Mouse (Mus musculus): ENCODE measurements around the gene Cfdp1.

The Cfdp1 gene

DNA sequence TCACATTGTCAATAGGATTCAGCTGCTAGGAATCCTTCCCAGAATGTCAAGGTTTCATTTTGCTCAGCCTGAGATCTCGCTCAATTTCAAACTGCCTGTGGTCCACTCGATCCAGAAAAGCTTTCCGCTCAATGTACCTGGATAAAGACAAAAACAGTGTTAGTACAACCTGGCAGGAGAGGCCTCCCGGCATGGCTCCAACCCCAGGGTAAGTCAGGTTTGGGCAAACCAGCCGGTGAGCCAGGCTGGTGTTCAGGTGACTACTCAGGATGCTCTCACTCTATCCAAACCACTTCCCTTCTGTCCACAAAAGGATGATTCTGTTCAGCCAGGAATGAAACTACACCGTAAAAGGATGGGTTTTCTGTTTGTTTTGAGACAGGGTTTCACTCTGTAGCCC, 85.4 kb downstream of the Cfdp1 start:
- DNase-seq = no peak

DNA sequence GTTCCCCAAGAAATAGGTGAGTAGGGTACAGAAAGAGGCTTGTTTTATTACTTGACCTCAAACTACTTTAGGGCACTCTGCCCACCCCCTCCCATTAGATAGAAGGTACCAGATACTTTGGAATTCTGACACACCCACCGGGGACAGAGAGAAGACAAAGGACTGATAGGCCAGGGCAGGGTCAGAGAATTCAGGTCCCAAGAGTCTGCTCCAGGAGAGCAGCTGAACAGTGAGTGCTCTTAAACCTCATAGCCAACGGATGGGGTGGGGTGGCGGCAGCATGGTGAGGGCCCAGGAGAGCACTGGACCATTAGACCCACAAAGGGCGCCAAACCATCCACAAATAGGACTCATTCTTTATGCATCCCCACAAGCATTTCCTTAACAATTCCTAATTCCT, 88.5 kb downstream of the Cfdp1 start:
- DNase-seq = no peak

- DNase-seq = no peak
Observed at GRCm38 (mm10) chr8:111765096-111765495, 89.0 kb downstream of the Cfdp1 start.

DNA sequence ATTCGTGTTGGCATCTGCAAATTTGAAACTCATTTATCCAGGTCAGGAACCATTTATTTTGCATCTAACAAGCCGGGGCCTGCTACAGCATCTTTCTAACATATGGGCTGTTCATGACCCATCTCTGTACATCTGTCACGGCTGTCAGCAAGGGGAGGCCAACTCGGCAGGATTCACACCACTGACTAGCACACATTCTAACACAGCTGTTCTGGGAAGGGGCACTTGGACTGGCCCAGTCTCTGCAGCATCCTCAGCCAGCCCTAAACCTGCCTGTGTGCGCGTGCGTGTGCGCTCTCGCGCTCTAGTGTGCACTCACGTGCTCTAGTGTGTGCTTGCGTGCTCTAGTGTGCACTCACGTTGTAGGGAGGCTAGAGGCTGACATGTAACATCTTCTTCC, 93.4 kb downstream of the Cfdp1 start:
- DNase-seq = no peak

DNA sequence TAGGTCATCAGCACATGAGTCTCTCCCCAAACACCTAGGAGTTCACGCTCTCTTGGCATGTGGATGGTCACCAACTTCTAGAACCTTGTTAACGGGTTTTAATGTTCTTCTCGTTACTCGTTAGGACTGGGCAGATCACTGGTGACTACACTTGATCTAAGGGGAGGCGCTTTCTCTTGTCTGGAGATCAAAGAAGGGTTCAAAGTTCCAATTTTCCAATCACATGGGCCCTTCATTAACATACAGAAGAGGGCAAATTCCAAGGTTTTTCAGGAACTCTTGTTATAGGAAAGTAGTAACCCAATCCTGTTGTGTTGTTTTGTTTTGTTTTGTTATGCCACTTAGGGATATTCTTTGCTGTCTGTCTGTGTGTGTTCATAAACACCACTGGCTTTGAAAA, 95.3 kb downstream of the Cfdp1 start:
- DNase-seq = no peak

GRCm38 (mm10) chr8:111757599-111757998, 96.5 kb downstream of the Cfdp1 start:
- no peak for DNase-seq

DNA sequence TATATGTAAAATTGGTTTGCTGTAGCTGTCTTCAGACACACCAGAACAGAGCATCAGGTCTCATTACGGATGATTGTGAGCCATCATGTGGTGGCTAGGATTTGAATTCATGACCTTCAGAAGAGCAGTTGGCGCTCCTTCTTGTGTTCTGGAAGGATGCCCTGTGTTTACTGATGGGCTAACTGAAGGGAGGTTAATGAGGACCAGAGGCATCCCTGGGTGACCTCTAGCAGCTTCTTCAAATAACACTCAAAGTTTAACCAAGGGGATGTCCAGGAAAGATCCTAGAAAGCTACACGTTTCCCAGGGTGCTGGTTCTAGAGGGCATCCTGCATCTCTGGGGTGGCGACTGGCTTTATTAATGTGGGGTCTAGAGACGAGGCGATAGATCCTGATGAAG, 99.4 kb downstream of the Cfdp1 start:
- DNase-seq = no peak

DNA sequence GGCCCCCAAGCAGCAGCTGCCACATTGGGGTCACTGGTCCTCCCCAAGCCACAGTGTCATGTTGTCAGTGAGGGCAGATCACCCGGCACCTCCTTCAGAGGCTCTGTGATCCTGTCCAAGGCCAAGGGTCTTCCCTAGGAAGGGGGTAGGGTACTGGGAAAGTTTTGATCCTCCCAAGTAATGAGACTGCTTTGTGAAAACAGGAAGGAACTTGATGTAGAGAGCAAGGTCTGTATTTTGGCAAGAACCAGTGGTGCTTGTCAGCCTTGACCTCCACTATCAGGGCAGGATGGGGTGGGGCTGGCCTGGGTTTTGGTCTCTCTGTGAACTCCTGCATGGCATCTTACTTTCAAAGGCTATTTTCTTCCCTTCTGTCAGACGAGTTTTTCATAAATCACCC, 100.0 kb downstream of the Cfdp1 start:
- peak; percentile 33 for DNase-seq

DNA sequence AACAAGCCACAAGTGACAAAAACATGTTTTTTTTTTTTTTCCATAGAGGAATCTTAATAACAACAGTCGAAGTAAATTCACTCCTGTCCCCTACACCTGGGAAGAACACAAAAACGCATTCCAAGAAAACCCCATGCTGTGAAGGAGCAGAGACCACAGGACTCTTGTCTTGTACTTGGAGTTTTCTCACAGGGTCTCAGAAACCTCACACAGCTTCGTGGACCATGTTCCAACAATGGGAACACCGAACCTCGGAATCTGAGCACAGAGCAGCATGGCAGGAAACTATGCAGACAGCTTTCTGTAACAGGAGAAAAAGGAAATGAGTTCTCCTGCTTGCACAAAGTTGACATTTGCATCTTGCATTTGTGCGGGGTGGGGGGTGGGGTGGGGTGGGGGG, 105.3 kb downstream of the Cfdp1 start:
- no peak for DNase-seq

GRCm38 (mm10) chr8:111747866-111748649, 106.0 kb downstream of the Cfdp1 start:
- DNase-seq = no peak

DNA sequence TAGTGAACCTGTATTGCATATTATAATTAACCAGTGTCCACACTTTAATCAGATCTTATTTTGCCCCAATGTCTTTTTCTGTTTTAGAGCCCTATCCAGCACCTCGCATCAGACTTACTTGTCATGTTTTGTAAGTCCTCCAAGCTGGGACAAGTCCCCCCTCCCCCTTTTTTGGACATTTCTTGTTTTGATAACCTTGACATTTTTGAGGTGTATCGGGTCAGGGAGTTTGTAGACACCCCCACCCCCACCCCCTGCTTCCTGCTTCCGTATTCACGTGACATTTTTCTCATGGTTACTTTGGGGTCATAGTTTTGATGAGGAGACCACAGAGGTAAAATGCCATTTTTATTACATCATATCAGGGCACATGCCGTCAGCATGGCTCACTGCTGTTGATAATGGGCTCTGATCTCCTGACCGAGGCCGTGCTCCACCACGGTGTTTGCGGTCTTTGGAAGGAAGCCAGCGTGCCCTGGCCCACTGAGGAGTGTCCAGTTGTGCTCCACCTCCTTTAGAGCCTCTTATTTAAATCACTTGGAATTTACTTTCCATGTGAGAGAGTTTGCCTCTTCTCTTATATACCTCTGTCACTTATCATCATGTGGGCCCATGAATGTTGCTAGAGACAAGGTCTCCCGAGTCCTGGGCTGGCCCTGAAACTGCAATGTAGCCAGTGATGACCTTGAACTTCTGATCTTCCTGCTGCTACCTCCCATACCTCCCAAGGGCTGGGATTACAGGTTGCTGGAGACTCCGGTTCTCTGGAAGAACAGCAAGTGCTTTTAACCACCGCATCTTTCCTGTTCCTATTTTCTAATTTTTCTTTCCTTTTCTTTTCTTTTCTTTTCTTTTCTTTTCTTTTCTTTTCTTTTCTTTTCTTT, 107.3 kb downstream of the Cfdp1 start:
- DNase-seq = no peak

- DNase-seq = peak; percentile 92
Observed at GRCm38 (mm10) chr8:111745591-111746418, 108.3 kb downstream of the Cfdp1 start.

GRCm38 (mm10) chr8:111745086-111745485, 109.0 kb downstream of the Cfdp1 start:
- no peak for DNase-seq

DNA sequence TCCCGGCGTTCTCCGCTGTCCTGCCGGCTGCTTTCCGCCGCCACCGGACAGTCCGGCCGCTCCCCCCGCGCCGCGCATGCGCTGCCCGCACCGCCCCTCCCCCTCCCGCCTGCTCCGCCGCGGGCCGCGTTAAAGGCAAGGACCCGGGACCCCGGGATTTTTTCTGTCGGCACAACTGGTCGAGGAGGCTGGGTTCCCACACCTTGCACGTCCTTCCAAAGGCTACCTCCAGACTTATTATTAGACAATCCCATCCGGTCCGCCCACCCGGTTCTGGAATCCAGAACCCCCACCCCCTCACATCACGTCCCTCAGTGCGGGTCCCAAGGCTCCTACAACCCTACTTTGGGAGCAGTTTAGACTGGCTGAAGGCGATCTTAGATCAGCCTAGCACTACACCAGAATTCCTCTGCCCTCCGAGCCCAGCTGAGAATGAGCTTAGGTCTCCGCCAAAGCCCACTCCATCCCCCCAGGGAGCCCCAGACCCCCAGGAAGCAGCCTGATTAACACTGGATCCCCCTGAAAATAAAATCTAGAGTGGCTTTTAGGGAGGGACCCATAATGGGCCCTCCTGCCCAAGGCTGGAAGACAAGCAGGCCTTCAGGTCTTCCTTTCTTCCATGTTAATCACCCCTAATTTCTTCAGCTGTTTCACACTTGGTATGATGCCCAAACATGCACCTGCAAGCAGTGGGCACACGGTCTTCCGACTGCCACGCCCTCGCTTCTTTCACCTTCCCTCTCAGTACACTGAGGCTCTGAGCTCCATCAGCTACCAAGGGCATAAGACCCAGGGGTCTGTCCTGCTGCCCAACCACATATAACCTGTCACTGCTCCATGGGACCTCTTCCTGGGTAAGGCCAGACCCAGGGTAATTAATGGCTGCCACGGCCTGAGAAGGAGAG, 110.0 kb downstream of the Cfdp1 start, which contains the start of gene Bcar1:
Bcar1 (minus strand) TSS at position 18 of the 905 bp plus-strand sequence.
- DNase-seq = peak; percentile 87

DNA sequence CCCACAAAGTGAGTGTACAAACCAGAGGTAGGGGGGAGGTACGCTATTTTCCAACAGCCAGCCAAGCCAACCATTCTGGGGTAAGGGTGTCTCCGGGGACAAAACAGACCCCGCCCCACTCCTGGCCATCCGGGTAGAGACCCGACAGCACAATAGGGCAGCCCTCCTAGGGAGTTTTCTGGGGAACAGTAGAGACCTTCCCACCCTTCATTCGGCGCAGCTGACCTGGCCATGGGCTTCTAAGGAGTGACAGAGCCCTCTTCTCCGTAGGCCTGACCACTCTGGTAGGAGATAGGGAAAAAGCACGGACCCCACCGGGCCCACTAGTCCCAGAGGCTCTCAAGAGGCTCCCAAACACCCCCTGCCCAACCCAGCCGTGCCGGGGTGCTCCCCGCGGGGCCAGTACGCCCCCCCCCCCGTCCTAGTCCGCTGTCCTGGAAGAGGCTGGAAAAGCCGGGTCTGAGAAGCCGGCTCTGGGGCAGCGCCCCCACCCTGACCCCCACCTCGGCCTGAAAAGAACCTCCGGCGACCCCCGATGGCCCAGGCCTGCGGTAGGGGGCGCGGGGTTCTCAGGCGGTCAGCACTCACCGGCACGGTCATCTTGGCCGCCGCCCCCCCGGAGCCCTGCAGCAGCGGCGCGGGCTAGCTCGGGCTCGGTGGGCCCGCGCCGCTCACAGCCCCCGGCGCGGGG, 110.8 kb downstream of the Cfdp1 start:
- DNase-seq = peak; percentile 58

DNA sequence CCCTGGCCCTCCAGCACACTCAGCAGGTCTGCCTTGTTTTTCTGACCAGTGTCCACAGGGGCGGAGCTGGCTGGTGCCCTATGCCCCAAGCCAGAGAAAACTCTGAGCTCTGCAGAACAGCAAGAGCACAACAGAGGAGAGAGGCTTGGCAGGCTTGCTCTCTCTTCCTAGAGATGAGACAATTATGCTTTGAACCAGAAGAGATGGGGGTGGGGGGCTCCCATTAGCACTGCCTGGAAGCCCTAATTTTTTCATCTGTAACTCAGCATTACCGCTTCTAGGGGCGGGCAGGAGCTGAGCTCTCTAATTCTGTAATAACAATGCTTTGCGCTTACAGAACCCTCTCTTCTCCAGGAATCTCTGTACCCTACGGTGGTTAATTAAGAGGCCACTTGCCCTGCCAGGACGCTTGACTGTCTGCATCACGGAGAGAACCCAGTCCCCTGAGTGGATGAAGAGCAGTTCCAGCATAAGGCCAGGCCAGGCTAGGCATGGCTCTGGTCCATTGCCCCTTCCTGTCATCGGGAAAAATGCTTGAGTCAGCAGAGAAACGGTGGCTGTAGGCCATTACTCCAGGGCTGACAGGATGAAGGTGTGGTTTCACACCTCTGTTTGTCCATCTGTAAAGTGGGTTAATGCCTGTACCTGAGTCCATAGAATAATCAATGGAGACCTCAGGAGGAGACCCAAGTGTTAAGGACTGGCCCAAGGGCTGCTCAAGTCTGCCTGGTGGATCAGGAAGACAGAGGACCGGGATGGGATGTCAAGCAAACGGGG, 111.6 kb downstream of the Cfdp1 start:
- DNase-seq = peak; percentile 53

DNA sequence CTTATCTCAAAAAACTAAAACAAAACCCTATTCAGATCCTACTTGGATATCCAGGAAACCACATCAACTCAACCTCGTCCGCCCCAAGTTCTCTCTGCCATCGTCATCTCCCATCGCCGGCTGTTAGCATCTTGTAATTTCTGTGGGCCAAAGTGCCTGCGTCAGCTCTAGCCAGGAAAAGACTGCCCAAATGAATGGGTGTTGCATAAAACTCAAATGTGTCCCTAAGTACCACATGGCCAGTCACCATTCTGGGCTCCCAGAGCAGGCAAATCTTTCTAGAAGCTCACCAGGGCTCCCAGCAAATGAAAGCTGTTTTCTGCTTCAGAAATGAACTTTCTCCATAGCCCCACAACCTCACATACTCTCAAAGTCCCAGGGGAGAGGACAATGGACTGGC, 112.5 kb downstream of the Cfdp1 start:
- peak; percentile 64 for DNase-seq

DNA sequence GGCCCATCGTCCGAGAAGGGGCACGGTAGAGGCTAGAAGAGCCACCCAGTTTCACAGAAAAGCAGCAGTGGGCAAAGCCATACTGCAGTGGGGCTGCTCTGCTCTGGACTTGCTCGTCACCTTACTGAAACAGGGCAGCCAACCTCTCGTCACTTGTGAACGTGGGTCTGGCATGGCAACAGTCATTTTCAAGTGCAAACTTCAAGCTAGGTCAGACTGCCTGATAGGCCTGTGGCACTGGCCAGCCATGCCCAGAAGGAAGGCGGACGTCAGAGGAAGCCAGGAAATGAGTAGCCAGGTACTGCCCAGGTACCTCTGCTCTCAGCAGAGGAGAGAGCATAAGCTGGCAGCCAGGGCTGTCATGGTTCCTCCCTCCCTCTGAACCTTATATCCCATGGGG, 113.1 kb downstream of the Cfdp1 start:
- DNase-seq = peak; percentile 34

- DNase-seq = no peak
Observed at GRCm38 (mm10) chr8:111740301-111740711, 113.8 kb downstream of the Cfdp1 start.

- peak; percentile 41 for DNase-seq
Observed at GRCm38 (mm10) chr8:111739604-111740003, 114.5 kb downstream of the Cfdp1 start.

- no peak for DNase-seq
Observed at GRCm38 (mm10) chr8:111738867-111739266, 115.2 kb downstream of the Cfdp1 start.

Measured in lung, postnatal 10 days (tissue).